Mouse (Mus musculus): ENCODE measurements around the gene Tubb5.
"Not testable (repeated sequence)": the region's sequence is repeated elsewhere in the genome, so short reads cannot be mapped to it uniquely, and the experiment has no call there.

Gene Tubb5

GRCm38 (mm10) chr17:35860831-35861197, 22.7 kb upstream of the Tubb5 start:
- no peak for DNase-seq (ENCODE audit: low spot score)

GRCm38 (mm10) chr17:35859835-35860234, 21.7 kb upstream of the Tubb5 start:
- no peak for DNase-seq (ENCODE audit: low spot score)

- DNase-seq (ENCODE audit: low spot score) = no peak
Observed at GRCm38 (mm10) chr17:35859371-35859770, 21.3 kb upstream of the Tubb5 start.

GRCm38 (mm10) chr17:35850974-35851373, 12.9 kb upstream of the Tubb5 start:
- no peak for DNase-seq (ENCODE audit: low spot score)

GRCm38 (mm10) chr17:35848112-35848511, 10.0 kb upstream of the Tubb5 start:
- no peak for DNase-seq (ENCODE audit: low spot score)

- DNase-seq (ENCODE audit: low spot score) = no peak
Observed at GRCm38 (mm10) chr17:35843514-35843913, 5.4 kb upstream of the Tubb5 start.

- DNase-seq (ENCODE audit: low spot score) = no peak
Observed at GRCm38 (mm10) chr17:35842006-35842405, 3.9 kb upstream of the Tubb5 start.

- peak; percentile 100 for DNase-seq (ENCODE audit: low spot score)
Observed at GRCm38 (mm10) chr17:35841076-35841950, 3.2 kb upstream of the Tubb5 start, which contains the start of gene Mdc1. Mdc1 (plus strand) TSS chr17:35841515.

- no peak for DNase-seq (ENCODE audit: low spot score)
Observed at GRCm38 (mm10) chr17:35840561-35840960, 2.5 kb upstream of the Tubb5 start.

GRCm38 (mm10) chr17:35839002-35839401, 896 bp upstream of the Tubb5 start:
- not testable (repeated sequence) for DNase-seq (ENCODE audit: low spot score)

- no peak for DNase-seq (ENCODE audit: low spot score)
Observed at GRCm38 (mm10) chr17:35838570-35838969, 464 bp upstream of the Tubb5 start.

GRCm38 (mm10) chr17:35837487-35837886, 619 bp downstream of the Tubb5 start:
- DNase-seq (ENCODE audit: low spot score) = peak; percentile 54

GRCm38 (mm10) chr17:35836991-35837422, 1.1 kb downstream of the Tubb5 start:
- DNase-seq (ENCODE audit: low spot score) = peak; percentile 52

- DNase-seq (ENCODE audit: low spot score) = peak; percentile 95
Observed at GRCm38 (mm10) chr17:35836178-35836965, 1.7 kb downstream of the Tubb5 start.

- DNase-seq (ENCODE audit: low spot score) = peak; percentile 68
Observed at GRCm38 (mm10) chr17:35835424-35836140, 2.5 kb downstream of the Tubb5 start.

- DNase-seq (ENCODE audit: low spot score) = peak; percentile 54
Observed at GRCm38 (mm10) chr17:35834696-35835422, 3.2 kb downstream of the Tubb5 start.

GRCm38 (mm10) chr17:35833894-35834293, 4.2 kb downstream of the Tubb5 start:
- DNase-seq (ENCODE audit: low spot score) = no peak

GRCm38 (mm10) chr17:35833239-35833751, 4.8 kb downstream of the Tubb5 start:
- DNase-seq (ENCODE audit: low spot score) = peak; percentile 64

GRCm38 (mm10) chr17:35832400-35833238, 5.5 kb downstream of the Tubb5 start:
- DNase-seq (ENCODE audit: low spot score) = no peak

- no peak for DNase-seq (ENCODE audit: low spot score)
Observed at GRCm38 (mm10) chr17:35829737-35830136, 8.4 kb downstream of the Tubb5 start.
